Mouse (Mus musculus) lung, postnatal 14 days (tissue): Measurements from ENCODE around the gene Txndc11.

ENCODE experiments used
- DNase-seq: peaks from one replicate; pipeline ENCODE4 v3.0.0; 2021

The Txndc11 gene

DNA sequence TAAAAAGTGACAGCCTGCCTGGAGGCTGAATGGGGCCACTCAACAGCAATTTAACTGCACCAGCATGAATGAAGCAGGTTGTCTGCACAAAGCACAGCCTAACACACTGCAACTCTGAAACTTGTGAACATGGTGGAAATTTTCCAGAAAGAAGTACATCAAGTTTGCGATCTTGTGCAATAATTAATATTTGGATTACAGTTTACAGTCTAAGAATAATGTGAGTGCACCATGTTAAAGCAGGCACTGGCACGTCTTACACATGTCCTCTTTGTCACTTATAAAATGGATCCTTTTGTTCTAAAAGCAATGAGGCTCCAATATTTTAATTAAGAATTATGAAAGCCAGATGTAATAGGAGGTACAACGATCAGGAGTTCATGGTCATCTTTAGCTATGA lies 37.1 kb downstream of the Txndc11 start:
- DNase-seq, result no peak

DNA sequence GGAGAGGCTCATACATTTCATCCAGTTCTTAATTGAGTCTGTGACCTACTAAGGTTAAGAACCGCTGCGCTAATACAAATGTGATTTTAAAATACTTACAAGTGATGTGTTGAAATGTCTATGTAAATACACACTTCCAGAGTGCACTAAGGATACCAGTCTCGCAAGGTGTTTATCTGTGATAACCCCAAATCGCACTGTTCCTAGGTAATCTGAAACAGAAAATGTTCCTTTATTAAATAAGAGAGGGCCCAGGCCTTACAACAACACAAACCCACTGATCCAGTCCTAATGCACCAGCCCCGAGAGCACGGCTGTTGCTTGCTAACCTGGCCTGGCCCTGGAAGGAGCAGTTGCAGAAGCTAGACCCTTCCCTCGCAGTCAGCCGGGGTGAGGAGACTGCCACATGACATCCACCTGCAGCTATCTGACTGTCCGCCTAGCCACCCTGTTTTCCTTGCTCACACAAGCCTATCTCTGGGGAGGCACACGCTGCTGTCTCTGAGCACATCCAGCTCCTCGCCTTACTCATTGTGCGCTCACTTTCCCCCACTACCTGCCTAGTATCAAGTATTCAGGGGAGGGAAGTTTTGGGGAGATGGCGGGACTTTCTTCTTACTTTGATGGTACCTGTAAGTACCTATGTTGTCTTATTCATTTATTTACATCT lies 40.6 kb downstream of the Txndc11 start:
- no peak for DNase-seq

DNA sequence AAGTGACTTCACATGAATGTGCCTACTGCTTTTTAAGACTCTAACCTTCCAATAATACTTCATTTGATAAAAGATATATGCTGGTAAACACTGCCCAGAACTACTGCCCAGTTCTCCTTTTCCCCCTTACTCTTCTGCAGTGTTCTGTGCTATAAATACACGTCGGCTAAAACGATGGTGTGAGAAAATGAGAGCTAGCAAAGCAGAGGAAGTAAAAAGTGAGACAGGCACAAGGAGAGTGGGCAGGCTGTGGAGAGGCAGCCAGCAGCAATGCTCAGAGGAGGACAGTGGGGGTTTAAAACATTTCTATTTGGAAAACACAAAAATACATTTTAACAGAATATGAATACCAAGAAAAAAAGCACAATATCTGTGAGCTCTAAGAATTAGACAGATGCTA lies 41.9 kb downstream of the Txndc11 start:
- no peak for DNase-seq

DNA sequence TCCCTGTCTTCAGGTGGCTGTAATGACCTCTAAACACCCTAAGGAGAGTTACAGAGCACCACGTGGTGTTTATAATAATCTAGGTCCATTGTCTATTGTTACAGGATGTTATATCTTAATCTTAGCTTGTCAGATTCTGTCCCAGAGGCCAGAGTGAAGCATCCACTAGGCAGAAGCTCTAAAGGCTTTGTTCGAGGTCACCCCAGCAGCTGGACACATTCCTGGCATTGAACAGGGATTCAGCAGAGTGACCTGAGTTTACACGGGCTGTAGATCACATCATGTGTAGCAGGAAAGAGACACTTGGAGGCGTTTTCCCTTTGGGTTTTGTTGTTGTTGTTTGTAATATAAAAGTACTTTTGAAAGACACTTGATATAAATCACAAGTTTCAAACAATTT lies 42.4 kb downstream of the Txndc11 start:
- DNase-seq, result no peak

DNA sequence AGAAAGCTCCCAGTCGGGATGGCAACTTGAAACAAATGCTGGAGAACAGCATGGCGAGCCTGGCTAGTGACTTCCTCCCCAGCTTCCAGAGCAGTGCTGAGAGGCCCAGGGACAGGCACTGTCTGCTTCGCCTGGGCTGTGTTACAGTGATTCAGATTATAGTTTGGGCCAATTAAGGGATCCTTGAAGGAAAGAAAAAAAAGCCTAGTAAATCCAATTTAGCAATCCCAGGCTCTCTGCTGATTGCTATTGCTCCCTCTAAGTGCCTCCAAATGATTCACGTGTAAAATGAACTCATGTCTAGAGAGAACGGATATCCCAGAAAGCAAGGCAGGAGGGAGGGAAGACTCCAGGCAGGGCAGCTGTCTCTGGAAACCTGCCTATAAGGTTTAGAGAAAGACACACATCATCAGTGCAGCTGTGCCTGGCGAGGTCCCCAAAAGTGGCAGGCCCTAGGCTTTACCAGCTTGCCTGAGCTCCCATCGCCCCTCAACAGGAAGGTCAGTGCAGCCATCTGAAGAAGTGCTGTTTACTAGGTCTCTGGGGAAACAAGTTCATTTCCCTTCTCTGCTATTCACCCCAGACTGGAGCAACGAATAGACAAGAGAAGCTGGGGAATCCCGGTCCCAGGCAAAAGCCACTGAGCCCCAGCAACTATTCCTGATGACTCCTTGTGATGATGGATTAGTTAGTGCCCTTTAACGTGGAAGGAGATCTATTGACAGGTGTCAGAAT lies 43.4 kb downstream of the Txndc11 start:
- no peak for DNase-seq

DNA sequence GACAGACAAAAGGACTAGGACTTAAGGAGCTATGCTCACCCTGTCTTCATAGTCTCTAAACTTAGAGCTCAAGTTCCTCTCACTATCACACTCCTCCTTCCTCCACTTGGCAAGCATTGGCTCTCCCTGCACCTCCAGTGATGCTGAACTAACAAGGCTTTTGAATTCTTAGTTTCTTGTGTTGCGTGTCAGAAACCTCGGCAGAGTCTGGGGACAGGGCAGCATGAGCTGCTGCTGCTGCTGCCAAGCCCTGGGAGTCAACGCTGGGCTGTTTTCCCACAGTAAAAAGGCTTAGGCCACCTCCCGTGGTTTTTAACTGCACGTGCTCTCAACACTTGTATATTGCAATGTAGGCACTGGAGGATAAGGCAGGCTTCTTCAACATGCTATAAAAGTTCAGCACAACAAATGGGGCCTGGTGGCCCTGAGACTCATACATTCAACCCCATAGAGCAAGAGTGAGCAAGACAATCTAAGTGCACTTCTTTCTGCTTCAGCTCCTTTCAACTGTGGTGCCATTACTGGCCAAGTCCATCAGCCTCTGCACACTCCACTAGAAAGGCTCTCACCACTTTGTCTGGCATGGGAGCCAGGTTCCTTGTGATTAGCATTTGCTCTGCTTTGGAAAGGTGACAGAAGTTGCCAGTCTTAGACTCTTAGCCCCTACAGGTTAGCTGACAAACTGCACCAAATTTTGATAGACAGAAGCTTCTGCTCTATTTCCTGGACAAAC lies 47.4 kb downstream of the Txndc11 start:
- DNase-seq, result no peak

DNA sequence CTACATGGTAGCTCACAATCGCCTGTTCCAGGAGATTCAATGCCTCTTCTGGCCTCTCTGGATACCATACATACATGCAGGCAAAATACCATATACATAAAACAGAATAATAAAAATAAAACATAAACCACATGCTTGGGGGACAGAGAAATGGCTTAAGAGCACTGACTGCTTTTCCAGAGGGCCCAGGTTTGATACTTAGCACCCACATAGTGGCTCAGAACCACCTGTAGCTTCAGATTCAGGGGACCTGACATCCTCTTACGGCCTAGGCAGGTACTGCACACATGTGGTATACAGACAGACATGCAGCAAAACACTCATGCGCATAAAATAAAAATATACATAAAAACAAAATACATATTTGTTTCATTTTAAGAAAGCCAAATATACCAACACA lies 48.2 kb downstream of the Txndc11 start:
- no peak for DNase-seq

DNA sequence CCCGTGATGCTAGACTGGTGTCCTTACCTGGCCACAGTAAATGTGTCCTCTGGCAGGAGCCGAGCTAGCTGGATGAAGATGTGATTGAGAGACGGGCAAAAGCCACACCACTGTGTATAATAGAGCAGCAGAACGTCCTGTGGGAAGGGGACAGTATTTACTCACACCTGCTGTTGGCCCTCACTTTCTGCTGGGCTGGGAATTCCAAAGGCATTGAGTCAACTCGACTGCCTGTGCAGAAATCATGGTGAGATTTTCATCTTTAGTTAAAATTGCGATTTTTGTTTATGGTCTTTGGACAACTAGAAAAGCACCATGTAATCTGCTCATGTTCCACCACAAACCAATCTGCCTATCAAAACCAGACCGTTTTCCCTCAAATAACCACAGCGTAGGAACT lies 50.3 kb downstream of the Txndc11 start:
- no peak for DNase-seq

DNA sequence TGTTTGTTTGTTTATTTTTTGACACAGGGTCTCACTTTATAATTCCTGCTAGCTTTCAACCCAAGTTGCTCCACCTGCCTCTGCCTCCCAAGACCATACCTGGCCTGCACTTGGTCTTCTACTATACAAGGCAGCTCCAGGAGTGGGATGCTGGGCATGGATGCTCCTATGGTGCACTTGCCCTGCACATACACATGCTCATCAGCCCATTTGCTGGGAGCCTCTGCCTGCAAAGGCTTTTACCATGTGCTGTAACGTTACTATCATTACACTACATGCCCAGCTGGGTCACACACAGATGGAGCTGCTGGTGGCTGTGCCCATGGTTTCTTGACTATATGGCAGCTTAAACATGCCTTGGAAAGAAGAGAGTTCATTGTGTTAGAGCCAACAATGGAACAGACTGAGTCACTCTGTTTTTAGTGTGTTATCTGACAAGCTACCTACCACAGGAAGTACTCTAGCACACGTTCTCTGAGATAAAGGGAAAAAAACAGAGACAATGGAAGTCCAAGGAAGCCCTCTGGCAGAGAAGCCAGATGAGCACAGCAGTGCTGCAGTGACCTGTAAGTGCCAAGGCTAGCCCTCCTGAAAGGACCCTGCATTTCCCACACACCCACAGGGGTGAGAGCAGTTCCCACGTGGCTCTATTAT lies 56.1 kb downstream of the Txndc11 start:
- DNase-seq, result no peak

DNA sequence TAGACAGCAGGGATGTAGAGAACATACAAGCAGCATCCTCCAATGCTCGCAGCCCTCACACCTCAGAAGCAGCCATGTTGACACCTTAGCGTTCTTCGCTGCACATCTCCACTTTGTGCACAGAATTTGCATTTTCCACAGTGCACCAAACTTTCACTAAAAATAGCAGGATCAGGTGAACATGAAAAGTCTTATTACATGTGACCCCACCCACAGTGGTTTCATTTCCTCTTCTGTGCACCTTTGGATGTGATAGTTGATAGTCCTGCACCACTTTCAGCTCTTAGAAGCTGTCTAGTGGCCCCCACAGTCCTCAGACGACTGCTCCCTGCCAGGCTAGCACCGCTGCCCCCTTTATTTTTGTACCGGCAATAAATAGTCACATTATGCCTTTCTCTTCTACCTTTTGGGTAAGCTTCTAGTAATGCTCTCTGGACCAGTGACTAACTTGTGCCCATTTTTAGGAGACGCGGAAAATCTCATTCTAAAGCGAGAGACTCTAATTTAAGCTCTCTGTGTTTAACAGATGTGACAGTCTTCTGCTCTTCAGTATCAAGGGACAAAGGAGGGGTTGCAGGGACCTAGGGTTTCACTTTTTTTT lies 56.7 kb downstream of the Txndc11 start:
- no peak for DNase-seq

DNA sequence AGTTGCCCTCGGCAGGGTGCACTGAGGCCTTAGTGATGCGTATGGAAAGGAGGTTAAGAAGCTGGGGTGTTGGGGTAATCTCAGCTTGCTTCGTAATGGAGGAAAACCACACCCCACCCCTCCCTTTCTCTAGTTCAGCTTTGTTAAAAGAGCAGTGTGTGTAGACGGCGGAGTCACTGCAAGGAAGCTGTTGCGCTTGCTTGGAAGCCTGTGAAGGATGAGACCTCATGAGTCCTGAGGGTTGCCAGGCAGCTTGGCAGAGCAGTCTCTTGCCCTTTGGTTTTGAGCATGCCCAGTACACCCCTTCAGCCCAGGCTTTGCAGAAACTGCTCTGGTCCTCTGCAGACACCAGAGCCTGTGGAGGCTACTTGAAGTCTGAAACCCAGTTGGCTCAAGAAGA lies 61.4 kb downstream of the Txndc11 start:
- no peak for DNase-seq

DNA sequence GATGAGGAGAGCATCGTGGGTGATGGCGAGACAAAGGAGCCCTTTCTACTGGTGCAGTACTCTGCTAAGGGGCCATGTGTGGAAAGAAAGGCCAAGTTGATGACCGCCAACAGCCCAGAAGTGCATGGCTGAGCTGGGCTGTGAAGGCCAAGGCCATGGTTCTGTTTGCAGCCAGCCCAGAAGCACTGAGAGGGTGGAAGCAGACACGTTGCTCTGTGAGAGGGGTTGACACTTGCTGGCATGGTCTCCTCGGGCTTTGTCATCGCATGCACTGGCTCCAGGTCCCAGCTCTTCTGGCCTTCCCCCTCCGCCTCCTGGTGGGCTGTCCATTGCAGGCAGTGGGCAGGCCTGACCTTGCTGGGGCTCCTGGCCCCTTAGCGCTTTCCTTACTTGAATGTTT lies 62.0 kb downstream of the Txndc11 start:
- no peak for DNase-seq

DNA sequence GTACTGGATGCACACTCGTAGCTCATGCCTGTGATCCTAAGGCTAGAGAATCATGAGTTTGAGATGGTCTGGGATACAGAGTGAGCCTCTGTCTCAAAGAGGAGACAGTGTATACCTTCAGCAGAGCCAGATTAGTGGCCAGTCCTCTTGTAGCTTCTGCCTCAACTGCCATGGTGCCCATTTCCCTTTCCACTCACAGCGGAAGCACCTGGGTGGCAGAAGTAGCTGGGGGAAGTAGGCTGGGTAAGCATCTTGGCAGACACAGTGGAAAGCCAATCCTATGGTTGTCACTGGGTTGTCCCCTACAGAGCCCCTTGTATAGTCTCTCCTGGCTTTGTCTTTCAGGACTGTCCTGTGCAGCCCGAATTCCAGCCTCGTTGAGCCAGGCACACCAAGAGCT lies 62.6 kb downstream of the Txndc11 start:
- DNase-seq, result no peak

DNA sequence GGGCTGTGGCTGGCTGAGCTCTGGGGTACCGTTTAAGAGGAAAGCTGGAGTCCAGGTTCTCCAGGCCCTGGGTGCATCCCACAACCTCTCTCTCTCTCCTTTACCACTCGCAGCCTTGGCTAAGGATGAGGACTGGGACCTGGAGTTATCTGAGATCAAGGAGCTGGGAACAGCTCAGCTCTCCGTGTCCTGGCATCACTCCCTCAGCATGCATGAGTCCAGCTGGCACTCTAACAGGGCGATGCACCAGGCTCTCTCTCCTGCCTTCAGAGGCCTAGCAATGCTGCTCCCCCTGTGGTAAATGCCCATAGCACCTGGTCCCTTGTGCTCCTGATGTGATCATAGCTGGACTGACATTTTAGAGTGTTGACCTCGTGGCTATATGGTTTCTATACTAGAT lies 63.3 kb downstream of the Txndc11 start:
- DNase-seq, result no peak

DNA sequence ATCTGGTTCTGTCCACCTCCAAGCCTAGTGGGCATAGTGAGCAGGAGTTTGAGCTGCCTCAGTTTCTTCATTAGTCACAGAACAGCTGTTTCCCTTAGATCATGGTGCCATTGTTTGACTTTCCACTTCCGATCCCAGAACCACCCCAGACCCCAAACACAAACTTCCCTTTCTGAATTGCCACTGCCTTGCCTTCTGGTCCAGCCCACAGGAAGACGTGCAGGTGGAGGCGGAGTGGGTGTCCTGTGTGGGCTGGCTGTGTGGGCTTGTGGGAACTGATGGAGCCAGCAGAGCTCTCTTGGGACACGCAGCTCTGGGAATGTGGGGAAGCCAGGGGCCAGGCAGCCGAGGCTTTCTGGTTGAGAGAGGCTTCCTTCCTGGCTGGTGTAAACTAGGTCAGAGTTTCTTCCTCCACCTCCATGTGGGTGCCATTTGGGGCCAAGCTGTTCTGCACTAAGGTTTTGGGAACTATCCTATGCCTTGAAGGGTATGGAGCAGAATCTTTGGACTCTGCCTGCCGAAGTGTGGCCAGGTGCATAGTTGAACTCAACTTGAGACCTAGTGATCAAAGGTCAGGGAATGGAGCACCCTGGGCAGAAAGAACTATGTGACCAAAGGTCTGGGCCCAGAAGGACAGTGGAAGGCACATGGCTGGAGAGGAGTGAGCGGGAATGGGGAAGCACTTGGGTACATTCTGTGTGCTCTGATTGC lies 64.6 kb downstream of the Txndc11 start:
- peak; percentile 34 for DNase-seq

DNA sequence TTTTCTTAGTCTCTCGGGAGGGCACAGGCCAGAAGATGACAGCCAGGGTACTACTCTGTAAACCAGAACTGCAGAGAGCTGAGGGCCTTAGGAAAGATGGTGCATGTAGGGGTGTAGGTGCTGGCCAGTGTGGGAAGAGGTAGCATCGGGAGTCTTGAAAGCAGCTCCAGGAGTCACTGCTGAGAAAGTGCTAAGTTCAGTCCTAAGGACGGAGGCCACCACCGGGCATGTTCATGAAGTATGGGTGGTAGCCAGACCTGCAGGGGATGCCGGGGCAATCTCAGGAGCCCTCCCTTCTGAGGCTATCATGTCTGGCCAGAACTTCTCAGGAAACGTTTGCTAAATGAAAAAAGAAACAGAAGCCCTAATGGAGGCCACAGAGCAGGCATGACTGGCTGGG lies 65.2 kb downstream of the Txndc11 start:
- DNase-seq, result no peak

DNA sequence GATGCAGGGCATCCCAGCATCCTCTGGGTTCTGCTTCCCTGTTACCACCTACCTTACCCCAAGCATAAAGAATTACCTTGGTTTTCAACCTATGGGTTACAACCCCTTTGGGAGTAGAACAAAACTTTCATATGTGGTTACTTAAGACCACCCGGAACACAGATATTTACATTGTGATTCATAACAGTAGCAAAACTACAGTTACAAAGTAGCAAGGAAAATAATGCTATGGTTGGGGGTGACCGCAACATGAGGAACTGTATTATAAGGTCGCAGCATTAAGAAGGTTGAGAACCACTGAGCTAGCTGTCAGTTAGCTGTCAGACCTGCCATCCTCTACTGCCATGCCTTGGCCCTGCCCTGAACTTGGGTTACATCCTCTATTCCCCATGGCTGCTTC lies 65.8 kb downstream of the Txndc11 start:
- DNase-seq, result no peak

DNA sequence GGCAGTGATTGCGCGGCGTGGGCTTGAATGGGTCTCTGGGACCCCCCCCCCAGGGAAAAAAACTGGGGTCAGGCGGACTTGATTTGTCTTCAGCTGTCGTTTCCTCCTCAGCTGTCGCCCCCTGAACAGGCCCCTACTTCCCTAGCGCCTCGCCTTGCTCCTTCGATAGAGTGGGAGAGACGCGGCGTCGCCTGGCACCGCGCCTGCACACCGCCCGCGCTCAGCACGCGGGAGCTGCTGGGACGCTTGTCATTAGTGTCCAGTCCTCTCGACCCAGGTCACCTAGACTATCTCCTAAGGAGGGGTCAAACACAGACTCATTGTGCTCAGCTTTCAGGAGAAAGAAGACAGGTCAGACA lies 67.6 kb downstream of the Txndc11 start:
- DNase-seq, result peak; percentile 66

DNA sequence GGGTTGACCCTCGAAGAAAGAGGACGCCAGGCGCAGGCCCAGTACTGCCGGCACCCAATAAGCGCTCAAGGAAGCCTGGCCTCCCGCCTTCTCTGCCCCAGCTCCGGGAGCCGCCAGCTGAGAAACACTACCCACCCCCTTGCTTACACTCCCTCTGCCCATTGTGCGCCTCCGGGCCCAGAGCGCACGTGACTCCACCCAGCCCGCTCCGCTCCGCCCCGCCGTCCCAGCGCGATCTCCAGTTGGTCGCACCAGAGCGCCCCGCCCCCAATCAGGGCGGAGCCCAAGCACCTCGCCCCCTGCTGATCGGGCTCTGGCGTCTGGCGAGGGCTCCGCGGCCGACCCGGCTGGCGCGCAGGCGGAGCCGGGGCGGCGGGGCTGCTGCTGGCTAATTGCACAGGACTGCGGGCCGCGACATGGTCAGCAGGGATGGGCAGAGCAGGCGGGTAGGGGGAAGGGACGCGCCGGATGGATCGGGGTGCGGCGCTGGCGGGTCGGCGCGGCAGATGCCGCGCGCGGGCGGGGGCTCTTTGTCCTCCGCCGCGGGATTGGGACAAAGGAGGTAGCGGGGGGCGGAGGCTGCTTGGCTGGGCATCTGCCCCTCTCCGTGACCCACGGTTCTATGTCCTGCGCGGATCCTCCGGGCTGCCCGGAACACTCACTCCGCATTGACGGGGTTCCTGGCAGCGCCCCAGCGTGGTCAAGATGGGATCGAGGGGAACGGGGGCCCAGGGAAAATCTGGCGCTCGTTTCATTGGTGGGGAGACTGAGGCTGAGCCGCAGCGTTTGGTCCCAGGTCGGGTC lies 68.2 kb downstream of the Txndc11 start, which contains the start of gene Litaf:
Gene Litaf (minus strand): TSS at position 129 of the 804 bp plus-strand sequence.
- peak; percentile 98 for DNase-seq

DNA sequence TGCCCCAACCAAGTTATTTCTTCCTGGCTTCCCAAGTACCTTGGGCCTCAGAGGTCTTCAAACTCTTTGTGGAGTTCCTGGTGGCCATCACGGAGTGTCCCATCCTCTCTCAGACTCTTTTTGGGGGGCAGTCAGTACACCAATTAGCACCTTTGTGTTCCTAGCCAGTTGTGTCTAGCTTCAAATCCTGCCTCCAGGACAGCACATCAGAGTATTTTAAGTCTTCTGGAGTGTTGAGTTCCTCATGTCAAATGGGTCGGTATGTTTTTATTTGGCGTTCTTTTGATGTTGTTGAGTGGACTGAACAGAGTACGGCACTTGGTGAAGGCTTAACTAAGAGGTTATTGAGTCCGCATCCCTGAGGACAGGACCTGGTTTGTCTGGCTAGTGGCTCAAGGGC lies 69.0 kb downstream of the Txndc11 start:
- DNase-seq, result no peak

DNA sequence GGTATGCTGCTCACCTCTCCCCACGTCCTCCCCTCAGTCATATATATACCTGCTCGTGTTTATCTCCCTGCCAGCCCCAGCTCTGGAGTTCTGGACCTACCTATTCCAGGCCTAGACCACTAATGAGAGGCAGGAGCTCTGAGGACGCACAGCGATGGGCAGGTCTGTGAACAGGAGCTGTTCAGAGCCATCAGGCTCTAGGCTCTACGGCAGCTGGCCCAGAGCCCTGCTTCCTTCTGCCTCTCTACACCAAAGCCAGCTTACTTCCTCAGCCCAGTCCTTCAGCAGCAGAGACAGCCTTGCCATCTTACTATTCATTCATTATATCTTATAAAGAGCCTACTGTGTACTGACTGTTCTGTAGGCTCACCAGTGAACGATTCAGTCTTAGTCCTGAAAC lies 69.7 kb downstream of the Txndc11 start:
- no peak for DNase-seq

DNA sequence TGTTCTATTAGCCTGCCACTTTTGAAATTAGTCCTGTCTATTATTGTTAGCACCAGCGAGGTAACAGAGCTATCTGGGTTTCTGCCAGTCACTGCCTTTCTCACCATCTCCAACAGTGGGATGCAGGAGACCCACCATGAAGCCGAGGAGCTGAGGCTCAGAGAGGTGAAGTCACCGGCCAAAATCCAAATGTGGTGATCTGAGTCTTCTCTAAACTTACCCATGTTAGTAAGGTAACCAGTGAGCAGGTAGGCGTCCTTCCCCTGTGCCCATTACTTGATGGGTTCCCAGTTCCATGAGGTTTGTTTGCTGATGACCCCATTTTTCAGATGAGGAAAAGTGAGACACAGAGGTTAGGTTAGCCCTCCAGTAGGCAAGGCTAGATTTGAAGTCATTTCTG lies 70.1 kb downstream of the Txndc11 start:
- DNase-seq, result no peak
